Mouse (Mus musculus) left cerebral cortex, adult 8-10 months (tissue): Measurements from ENCODE around the gene Lrp4. TPM values are rescaled to one million over a fixed set of nuclear protein-coding genes. Genes with fewer than 3 reads are reported as not detected.

Experiments used
- DNase-seq, 2 experiments: peaks; one replicate each; pipeline ENCODE4 v3.0.0; 2022; ENCODE audit warnings: low spot score in 2 of 2
- total RNA-seq, 4 experiments: library from RNA; stranded (reverse); gene quantifications; 2 replicates each; pipeline ENCODE4 v1.2.4; 2022

Lrp4 gene
- 10 to 100 TPM; 25.2 to 34.7 (median 28.3) TPM for total RNA-seq

GRCm38 (mm10) chr2:91457259-91457655 lies at the start of gene Lrp4:
Lrp4 (plus strand) TSS chr2:91457511.
- DNase-seq: no peak

DNA sequence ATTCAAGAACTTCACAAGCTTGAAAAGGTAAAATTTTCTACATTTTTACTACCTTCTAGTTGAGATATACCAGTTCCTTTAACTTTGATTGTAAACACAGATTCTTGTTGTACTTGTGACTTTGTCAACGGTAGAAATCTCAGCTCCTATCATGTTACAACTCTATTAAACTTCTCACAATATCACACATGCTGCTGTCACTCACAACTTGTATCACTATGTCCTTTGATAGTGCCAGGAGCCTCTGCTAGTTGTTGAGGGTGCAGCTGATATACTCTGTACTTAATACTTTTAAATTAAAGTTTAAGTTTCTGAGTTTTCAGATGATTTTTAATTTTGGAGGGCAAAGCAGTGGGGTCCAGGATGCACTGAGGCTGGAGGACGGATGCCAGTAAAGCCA lies 49.3 kb upstream of the Lrp4 start:
- no peak for DNase-seq

DNA sequence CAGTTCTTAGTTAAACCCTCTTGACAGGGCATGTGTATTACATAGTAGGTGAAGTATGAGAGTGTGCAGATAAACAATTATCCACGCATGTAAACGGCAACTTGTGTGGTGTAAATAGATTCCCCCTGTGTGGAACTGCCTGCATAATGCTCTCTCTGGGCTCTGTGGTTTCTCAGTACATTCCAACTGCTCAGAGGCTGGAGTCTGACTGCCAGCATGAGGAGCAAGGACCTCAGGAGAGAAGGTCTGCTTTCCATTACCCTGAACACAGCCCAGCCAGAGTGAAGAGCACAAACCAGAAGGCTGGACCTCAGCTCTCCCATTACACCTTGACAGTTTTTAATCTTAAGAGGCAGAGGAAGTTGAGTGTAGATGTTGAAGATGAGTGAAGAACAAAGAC lies 45.8 kb upstream of the Lrp4 start:
- DNase-seq: no peak

- no peak for DNase-seq
Measured at GRCm38 (mm10) chr2:91412361-91412760, 45.0 kb upstream of the Lrp4 start.

DNA sequence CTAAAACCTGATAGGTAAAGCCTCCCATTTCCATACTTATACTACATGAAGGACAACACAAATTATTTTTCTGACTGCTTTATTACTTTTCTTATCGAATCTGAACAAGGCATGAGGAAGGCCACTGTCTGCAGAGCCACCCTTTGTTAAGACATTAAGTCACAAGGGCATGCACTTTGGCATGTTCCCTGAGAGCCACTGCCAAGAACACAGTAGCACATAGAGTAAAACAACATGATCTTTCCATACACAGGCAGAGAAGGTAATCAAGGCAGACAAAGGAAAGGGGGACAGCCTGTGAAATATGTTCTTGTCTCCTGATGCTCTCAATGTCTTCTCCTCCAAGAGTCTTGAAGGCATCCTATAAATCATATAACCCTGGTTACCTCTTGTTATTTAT lies 43.5 kb upstream of the Lrp4 start:
- no peak for DNase-seq

- DNase-seq: no peak
Measured at GRCm38 (mm10) chr2:91421641-91422040, 35.7 kb upstream of the Lrp4 start.

GRCm38 (mm10) chr2:91424061-91424720 lies 33.1 kb upstream of the Lrp4 start:
- no peak for DNase-seq

DNA sequence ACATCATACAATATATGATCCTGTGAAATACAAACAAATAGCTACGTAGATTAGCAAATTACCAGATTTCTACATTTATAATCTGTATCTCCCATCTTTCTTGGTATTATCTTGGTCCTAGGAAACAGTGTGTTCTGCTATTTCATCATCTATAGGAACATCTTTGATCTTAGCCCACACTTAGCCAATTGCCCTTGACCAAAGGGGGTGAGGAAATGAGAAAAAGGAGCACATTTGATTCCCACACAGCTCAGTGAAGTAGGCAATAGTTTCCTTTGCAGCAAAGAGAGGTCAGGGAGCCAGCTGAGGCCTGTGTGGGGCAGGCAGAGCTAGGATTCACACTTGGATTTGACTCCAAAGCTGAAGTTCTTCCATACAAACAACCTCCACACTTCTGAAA lies 31.0 kb upstream of the Lrp4 start:
- no peak for DNase-seq

DNA sequence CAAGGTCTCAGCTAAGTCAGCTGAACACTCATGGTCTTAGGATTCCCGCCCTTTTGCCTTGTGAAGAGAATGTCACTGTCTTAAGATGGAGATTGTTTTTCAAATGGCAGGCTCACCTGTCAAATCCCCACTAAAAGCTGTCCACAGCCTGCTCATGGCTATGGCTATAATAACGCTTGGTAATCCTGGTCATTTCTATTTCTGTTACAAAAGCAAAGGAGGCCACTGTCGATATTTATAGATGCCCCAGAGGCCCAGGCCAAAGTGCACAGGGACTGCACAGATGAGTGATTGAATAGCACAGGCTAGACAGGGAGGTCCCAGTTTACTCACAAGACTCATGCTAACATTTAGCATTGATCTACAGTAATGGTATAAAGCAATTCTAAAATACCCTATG lies 28.2 kb upstream of the Lrp4 start:
- no peak for DNase-seq

DNA sequence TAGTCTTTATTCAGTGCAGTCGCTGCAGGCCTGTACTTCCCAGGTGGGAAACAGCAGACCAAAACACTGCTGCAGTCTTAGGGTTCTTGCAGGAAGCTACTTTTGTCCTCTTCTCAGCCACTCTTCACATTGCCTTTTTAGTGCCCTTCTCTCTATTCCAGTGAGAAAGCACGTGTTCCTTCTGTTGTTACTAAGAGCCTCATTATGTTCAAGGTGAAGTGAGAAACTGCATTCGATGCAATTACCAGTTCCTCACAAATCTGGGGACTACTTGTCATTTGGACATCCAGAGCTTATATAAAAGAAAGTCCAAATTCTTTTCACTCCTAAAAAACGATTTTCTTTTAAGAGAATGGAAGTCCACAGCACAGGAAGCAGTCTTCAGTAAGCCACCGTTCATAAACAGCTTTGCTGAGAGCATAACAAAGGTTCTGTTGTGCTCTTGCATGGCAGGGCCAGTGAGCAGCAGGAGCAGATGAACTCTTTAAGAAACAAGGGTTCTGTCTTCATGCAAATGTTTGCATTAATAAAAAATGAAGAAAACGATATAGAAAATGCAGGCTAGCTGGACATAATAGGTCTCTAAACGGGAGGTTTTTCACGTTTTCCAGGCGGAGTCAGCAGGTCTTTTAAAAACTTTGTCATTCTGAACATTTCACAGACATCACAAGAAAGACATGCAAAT lies 27.3 kb upstream of the Lrp4 start:
- no peak for DNase-seq

- no peak for DNase-seq
Measured at GRCm38 (mm10) chr2:91430600-91430919, 26.8 kb upstream of the Lrp4 start.

DNA sequence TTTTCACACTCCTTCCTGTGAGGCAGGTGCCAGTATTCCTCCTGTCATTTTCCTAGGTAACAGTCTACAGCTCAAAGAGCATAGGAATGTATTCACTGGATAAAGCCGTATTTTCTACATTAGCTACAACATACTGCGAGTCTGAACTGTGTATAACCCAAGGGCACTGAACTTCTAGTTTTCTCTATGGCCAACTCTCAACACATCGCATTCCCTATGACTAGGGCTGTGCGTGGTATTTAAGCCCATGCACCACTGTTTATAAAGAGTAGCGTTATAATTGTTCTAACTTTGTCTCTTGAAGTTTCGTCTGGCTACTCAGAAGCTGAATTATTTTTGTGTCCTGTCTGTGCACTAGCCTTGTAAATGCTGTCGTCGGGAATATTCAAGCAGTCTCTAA lies 20.6 kb upstream of the Lrp4 start:
- no peak for DNase-seq

GRCm38 (mm10) chr2:91437116-91437815 lies 20.0 kb upstream of the Lrp4 start:
- no peak for DNase-seq

DNA sequence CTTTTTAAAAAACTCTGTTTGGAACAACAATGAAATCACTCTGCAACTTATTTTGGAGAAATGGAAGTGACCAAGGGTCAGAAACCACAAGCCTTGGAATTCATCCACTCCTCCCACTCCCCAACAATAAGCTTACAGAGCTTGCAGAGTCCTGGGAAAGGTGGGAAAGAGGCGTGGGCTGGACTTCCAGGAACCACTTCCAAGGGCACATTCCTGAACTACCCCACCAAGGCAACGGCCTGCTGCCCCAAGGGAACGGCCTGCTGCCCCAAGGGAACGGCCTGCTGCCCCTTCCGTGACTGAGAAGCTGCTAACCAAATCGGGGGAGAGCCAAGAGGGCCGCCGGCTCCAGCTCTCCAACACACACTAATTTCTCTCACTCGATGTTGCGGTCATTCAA lies 18.0 kb upstream of the Lrp4 start:
- no peak for DNase-seq

DNA sequence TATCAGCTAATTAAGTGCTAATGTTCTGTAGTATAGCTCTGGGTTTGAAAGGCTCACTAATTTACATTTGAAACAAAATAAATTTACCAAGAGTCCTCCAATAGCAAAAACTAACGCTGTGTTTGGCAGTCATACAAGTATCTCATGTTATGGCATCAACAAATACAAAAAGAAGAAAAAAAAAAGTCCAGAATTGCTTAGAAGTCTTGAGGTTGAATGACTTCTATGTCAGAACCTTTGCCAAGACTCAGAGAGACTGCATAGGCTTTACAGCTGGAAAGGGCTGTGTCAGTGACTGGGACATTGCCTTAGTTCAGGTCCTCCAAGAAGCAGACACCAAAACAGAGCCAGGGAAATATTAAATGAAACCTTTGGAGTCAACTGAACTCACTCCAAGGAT lies 17.4 kb upstream of the Lrp4 start:
- no peak for DNase-seq

- no peak for DNase-seq
Measured at GRCm38 (mm10) chr2:91440686-91441085, 16.6 kb upstream of the Lrp4 start.

GRCm38 (mm10) chr2:91441715-91442114 lies 15.6 kb upstream of the Lrp4 start:
- DNase-seq: no peak

GRCm38 (mm10) chr2:91442241-91442640 lies 15.1 kb upstream of the Lrp4 start:
- DNase-seq: no peak

DNA sequence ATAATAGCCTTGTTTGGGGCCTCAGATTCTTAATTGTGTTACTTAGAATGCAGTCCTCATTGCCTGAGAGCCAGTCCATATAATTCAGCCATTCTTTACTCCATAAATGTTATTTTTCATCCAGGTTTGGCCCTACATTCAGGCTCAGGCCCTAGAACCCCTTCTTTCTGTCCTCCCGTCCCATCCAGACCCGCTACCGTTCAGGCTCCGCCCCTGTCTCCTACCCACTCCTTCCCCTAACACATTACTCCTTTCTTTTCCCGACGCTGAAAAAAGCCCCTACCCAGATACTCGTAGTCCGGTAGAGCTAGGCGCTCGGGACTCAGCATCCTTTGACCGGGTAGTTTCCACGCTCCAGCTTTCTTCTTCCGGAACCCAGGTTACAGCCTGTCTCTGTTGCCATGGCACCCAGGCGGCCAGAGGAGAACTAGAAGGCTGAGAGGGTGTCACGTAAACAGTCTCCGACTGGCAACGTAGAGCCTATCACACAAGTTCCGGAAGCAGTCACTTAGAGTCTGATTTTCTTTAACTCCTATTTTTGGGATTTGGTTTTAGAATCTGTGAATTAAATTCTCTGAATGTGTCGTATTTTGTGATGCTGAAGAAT lies 12.9 kb upstream of the Lrp4 start, which contains the start of gene 1110051M20Rik:
1110051M20Rik (minus strand) TSS at position 419 of the 607 bp plus-strand sequence.
- DNase-seq: peak; percentile 76 to 87

DNA sequence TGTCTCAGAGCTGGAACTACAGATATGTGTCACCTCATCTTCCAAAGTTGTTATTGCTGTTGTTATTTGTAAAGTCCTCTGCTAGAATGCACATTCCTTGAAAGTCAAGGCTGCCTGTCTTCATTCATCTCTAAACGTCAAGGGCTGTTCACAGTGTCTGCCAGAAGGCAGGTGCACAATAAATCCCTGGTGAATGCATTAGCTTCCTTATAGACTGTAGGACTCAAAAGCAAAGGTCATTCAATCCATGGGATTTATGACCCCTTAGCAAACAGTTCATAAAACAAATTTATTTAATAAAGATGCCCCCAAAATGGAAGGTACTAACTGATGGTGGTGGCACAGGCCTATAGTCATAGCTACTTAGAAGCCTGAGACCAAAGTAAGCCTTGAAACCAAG lies 7.6 kb upstream of the Lrp4 start:
- DNase-seq: no peak

DNA sequence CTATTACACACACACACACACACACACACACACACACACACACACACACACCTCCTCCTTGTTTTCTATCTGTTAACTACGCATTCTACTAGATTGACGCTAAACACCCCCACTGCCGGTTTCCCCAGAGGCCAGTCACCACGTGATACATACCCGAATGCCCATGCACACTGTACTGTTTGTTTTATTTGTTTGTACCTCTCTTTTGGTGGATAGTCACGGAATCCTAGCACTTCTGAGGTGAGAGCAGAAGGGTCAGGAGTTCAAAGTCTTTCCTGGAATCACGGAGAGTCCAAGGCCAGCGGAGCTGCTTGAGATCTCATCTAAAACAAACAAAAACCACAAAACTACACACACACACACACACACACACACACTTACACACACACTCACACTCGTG lies 7.0 kb upstream of the Lrp4 start:
- no peak for DNase-seq

DNA sequence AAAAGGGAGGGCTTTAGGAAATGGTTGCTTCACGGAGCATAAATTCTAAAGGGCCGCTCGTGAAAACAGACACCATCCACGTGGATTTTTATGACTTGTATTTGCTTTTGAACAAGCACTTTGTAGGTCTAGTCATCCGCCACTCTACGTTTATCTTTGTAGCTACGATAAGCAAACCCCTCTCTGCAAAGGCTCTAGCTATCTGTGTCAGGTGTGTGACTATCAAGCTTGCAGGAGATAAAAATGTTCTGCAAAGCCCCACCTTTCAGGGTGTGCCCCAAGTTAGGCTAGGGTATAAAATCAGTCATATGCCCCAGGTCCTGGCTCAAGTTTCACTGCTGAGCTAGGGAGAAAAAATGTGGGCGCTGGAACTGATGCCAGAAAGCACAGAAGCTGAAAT lies 4.7 kb upstream of the Lrp4 start:
- no peak for DNase-seq
